Mouse (Mus musculus) ZHBTc4 (cell line): ENCODE measurements around the gene Hdac7.

Source experiments
- DNase-seq: peaks from one replicate; pipeline ENCODE4 v3.0.0-alpha.2; 2011; ENCODE audit warnings: low read depth, low spot score

Gene Hdac7

DNA sequence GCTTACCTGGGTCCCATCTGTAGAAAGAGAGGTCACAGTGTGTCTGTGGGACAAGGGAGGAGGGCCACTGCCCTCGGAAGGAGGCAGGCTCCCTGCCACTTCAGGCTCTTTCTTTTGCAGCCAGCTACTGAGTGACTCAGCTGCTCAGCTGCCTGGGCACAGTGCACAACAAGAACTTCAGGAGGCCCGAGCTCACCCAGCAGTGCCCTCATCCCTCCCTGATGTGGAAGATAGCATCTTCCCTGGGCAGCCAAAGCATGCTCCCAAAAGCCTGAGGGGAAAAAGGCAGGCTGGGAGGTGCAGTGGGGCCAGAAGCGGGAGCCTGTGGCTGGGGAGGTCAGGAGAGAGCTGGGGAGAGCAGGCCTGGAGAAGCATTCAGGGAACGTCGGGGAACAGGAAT is 29.6 kb downstream of the Hdac7 start:
- DNase-seq, result no peak

DNA sequence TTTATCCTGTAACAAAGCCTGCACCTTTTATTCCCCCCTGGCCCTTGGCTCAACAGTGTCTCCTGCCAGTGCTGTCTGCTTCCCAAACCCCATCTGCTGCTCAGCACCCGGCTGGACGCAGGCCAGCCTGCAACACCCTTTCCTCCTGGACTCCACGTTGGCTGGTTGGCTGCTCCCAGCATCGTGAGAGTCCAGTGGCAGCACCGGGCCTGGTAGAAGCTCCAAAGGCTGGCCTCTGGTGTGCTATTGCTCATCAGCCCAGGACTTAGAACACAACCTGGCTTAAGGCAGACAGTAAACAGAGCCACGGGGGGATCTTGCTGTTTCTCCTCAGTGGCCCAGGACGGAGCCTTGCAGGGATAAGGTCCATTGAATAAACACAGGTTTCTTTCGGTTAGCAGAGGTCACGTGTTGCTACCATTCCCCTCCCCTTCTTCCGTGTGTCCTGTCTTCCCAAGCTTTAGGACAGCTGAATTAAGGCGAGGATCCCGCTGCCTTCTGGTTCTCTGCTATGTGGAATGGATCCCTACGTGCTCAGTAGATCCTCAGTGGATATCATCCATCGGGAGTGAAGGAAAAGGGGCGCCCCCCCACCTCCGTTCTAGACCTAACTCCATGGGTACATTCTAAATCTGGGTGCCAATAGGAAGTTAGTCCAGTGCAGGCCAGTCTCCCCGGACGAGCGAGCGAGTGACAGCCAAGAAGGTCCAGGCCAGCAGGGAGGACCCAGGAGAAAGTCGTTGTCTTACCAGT is 30.7 kb downstream of the Hdac7 start:
- no peak for DNase-seq

DNA sequence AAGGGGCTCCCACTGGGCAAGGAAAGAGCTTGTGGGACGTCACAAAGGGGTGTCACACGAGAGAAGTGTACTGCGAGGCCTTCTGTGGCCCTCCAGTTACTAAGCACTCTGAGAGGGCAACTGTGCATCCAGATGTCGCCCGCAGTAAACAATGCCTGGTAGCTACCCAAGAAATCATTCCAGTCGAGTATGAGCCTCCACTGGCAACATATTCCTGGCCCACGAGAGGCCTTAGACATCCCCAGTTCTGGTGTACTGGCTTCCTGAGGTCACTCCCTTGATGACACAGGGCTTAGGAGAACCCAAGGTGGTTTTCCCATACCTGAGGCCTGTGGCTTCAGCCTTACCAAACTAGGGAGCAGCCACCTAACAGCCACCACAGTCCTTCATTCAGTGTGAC is 31.4 kb downstream of the Hdac7 start:
- no peak for DNase-seq

DNA sequence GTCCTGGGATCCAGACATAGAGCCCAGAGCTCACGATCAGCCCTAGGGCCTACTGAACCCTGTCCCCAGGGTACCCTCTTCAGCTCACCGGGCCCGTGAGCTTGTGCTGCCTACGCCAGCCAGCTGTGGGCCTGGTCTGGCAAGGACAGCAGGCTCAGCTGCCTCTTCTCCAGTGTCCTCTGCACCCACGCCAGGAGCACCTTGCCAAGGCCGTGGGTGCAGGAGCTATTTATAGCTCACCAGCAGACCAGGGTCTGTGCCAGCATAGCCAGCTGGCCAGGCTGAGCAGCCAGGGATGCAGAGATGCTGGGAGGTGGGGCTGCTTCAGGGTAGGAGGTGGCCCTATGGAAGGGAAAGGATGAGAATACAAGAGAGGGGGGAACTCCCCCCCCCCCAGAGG is 32.2 kb downstream of the Hdac7 start:
- no peak for DNase-seq

DNA sequence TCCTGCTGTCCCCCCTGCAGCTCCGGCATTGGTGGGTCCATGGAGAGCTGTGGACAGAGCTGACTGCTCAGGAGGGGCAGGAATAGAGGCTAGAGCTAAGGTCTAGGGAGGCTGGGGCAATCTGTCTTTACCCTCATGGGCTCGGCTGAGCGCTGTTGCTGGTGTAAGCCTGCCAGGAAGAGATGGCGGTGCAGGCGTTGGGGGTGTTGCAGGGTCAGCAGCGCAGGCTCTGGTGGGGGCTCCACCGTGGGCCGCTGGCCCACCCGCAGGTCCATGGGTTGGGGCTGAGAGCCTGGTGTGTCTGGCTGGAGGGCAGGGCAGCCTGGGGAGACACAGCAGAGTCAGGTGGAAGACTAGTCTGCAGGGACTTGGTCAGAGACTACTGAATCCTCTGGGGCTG is 33.0 kb downstream of the Hdac7 start:
- no peak for DNase-seq

DNA sequence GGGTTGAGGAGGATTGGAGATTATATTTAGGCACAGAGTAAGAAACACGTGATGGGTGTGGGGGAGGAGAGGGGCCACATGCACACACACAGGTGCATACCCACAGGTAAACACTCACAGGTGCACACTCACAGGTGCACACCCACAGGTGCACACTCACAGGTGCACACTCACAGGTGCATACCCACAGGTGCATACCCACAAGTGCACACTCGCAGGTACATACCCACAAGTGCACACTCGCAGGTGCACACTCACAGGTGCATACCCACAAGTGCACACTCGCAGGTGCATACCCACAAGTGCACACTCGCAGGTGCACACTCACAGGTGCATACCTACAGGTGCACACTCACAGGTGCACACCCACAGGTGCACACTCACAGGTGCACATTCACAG is 33.9 kb downstream of the Hdac7 start:
- DNase-seq, result no peak

DNA sequence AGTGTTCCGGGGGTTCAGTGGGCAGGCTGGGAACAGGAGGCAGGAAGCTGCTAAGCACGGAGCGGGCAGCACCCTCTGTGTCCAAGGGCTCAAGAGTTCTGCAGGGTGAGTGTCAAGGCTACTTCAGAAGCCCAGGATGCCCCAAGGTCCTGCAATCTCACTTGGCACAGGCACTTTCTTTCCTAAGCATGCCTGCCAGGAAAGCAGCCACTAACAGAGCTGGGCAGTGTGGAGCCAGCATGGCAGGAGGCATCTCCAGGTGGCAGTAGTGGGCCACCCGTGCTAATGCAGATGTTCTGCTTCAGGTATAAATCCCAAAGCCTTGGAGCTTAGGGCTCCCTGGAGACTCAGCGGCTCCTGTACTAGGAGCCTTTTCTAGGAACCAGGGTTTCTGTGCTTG is 34.4 kb downstream of the Hdac7 start:
- no peak for DNase-seq

DNA sequence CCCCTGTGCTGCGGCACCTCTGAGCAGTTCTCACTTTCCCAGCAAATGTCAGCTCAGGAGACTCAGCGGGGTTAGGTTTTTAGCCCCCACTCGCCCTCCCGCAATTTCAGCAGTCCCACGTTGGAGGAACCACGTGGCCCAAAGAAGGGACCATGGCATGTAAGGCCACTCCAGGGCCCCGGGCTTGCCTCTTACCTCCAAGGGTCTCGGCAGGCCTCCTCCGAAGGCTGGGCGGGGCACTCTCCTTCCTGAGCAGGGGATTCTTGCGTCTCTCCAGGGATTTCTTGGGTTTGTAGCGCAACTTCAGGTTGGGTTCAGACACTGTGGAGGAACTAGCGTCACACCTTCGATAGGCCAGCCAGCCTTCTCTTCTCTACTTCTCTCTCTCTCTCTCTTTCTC is 35.1 kb downstream of the Hdac7 start:
- no peak for DNase-seq

DNA sequence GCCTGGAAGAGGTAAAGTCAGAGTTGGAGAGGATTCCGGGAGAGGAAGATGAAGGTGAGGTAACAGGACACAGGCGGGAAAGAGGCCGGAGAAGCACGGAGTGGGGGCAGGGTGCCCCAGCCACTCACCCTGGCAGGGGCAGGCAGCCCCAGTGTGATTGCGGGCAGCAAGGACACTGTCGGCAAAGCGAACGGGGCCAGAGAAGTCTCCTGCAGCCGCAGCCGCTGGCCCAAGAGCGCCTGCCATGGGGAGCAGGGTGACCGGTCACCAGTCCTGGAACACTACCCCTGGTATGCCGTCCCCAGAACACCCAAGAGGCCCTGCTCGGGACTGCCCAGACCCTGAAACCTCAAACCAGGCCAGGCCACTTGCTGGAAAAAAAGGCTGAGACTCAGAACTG is 35.8 kb downstream of the Hdac7 start:
- DNase-seq, result no peak

DNA sequence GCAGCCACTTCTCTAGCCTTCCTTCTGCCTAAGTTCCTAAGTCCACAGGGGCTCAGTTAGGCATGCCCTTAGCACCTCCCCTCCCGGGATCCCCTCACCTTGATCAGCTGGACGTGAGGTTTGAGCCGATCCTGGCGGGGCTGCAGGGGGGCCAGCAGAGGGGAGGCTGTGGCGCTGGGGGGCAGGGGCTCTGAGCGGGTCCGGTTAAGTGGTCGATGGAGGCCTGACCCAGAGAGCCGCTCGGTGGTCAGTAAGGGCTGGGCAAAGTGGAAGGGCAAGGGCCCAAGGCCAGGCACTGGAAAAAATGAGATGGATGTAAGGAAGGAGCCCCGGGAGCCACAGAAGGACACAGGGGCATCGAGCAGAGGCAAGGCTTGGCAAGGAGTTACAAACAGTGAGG is 36.4 kb downstream of the Hdac7 start:
- no peak for DNase-seq

DNA sequence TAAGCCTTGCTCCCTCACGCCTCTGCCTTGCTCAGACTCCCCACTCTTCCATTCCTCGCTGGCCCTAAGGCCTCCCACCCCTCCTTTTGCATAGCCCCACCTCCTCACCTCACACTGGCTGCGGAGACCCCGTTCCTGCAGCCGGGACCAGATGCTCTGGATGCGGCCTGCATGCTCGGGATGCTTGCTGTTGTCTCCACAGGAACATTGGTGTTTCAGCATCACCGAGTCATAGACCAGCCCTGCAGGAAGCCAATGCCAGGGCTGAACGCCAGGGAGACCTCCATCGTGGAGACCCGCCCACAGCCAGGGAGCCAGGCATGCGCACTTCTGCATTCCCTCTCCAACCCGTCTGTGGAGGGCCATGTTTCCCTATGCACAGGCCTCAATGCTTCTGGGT is 41.7 kb downstream of the Hdac7 start:
- peak; percentile 87 for DNase-seq

DNA sequence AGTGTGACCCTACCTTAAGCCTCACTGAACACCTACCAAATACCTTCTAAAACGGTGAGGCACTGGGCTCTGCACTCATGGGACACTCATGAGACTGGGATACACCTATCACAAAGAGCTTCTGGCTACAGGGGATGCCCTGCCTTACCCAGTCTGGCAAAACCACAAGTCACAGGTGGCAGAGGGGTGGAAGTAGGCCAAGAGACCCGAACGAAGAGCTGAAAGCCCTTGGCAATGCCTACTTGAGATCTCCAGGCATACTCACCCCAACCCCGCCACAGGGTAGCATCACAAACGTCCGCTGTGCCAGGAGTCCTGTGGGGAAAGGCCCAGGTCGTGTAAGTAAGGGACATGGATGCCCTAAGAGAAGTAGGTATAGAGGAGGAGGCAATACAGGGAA is 42.5 kb downstream of the Hdac7 start:
- DNase-seq, result no peak

DNA sequence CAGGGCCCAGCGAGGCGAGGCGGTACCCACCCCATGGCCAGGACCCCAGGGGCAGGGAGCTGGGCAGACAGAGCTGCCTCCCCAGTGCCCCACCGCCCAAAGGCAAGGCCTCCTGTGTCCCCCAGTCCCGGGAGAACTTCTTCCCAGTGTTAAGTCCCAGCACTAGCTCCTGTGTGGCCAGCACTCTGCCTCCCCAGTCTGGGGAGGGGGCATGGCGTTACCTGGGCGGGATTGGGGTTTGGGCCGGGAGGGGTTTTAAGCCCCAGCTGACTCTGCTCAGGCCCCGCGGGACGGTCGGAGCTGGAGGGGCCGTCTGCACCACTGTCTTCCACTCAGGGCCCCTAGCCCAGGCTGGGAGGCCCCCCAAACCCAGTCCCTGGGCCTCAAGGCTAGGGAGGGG is 43.4 kb downstream of the Hdac7 start:
- DNase-seq, result no peak

DNA sequence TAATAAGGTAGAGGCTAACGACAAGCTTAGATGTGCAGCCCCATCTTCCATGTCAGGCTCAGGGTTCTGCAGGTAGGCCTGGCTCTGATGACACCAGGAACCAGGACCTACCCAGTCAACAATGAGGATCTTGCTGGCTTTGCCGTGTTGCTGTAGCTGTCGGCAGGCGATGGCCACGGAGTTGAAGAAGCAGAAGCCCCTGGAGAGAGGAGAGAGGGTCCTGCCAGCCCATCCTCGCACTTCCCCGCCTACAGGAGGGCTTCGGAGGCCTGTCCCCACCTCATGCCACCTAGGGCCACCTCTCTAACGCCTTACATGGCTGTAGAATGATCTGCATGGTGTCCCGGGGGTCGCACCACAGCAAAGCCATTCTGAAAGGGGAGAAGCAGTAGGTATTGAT is 44.9 kb downstream of the Hdac7 start:
- no peak for DNase-seq

DNA sequence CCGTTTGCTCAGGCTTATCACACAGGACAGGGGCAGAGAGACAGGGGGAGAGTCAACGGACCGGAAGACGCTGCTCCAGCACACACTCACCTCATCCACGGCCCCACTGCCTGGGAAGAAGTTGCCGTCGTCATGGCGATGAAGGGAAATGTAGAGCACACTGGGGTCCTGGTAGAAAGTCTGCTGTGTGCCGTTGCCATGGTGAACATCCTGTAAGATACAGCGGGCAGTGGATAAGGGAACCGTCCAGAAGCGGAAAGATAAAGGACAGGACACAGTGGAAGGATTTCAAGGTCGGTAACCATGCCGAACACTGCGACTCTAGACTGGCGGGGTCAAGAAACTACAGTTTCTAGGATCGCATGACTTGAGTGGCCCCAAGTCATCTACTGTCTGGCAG is 46.2 kb downstream of the Hdac7 start:
- no peak for DNase-seq

DNA sequence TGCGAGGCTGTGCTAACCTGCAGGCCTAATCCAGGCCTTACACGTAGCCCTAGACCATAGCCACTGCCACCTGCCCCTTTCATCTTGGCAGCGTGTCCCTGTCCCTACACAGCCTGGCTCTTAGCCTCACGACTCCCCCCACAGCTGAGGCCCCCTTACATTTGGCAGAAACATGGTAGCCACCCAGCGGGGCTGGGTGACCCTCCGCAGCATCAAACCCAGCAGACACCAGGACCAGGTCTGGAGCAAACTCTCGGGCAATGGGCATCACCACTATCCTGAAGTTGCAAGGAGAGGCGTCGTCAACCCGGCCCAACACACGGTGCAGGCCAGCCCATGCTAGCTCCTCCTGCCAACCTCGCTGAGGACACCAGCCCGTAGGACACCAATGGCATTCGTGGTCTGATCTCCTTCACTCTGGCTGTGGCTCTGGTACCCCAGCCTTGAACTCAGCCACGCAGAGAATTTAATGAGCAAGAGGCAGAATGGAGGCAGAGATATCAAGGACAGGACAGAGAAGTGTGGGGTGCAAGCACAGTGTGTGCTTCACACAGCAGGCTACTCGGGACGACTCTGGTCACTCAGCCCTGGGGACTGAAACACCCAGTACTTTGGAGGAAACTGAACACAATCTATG is 47.5 kb downstream of the Hdac7 start:
- DNase-seq, result no peak

DNA sequence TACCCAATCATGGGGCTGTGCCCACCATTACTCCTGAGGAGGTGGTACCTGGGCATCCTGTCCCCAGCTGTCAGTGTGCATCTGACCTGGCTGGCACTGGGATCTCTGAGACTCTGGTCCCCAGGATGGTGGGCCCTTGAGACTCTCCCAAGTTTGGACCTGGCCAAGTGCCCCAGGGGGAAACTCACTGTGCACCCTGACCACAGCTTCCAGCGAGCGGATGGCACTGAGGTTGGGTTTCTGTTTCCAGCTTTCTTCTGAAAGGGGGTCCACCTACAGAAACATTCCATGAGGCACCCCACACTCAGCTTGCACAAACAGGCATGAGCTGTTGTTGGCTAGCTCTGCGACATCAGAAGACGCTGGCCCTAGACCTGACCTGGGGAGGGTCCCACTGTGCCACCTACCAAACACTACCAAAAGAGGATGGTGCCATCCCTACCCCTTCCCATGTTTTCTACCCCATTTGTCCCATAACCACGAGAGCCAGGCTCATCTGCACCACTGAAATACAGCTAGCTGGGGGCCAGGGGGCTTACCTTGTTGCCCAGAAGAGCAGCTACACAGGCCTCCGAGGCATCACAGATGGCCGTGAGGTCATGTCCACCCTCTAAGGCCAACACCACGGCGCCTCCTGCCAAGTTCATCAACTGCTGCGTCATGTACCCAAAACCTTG is 48.6 kb downstream of the Hdac7 start:
- DNase-seq, result no peak

DNA sequence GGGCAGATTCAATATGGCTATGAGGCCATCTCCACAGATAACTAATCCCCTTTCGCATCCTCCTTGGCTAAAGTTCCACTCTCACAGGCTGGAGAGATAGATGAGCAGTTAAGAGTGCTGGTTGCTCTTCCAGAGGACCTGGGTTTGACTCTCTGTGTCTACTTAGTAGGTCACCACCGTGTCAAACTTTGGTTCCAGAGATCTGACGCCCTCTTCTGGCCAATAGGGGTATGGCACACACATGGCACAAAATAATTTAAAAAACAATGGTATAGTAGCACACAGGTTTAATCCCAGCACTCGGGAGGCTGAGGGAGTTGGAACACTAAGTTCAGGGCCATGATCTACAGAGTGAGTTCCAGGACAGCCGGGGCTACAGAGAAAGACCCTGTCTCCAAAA is 50.0 kb downstream of the Hdac7 start:
- DNase-seq, result peak; percentile 70

DNA sequence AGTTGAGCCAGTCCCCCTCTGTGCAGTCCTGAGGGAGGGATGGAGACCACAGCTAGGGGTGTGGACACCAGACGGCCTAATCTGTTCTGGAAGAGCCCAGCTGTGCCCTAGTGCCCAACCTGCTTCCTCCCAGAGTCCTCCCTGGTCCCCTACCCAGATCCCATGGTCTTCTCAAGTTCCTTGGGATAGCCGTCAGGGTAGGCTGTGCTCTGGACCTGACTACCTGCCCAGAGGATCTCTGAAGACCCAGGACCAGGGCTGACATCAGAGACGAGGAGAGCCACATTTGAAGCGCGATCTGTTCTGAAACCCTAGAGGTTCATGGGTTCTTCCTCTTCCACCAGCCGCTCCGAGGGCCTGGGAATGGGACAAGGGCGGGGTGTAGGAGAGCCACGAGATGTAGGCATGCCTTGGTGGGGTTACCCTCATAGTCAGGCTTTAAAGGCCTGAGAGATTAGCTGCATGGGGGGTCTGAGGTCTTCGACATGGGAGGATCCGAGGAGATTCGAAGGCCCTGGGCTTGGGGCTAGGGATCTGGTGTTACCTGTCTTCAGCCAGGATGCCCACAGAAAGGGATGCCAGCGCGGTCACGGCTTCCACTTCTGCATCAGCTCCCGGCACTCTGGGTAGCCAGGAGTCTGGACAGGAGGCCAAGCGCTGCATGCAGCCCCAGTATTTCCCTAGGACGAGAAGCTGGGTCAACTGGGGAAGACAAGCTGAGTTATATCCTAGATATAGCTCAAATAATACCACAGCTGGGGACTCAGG is 50.7 kb downstream of the Hdac7 start:
- DNase-seq, result no peak

DNA sequence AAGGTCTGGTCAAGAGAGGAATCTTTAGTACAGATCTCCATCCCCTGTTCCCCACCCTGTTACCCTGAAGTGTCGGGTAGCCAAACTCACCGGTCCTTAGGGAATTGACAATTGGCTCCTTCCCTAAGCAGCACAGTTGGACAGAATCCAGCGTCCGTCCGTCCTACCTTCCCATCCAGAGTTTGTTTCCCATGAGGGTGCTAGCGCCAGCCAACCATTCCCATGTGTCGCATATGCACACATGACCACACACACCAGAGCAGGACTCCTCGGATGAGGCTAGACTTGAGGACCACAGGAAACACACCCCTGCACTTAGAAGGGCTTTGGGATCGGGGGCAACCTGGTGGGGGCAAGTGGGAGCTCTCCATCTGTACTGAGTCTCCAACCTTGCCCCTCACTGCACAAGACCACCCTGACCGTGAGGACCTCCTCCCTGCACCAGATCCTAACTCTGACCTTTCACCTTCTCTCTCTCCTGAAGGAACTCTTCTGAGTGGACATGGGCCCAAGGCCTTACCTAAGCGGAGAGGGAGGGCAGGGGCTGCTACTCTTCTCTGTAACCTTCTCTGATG is 53.1 kb downstream of the Hdac7 start:
- no peak for DNase-seq

DNA sequence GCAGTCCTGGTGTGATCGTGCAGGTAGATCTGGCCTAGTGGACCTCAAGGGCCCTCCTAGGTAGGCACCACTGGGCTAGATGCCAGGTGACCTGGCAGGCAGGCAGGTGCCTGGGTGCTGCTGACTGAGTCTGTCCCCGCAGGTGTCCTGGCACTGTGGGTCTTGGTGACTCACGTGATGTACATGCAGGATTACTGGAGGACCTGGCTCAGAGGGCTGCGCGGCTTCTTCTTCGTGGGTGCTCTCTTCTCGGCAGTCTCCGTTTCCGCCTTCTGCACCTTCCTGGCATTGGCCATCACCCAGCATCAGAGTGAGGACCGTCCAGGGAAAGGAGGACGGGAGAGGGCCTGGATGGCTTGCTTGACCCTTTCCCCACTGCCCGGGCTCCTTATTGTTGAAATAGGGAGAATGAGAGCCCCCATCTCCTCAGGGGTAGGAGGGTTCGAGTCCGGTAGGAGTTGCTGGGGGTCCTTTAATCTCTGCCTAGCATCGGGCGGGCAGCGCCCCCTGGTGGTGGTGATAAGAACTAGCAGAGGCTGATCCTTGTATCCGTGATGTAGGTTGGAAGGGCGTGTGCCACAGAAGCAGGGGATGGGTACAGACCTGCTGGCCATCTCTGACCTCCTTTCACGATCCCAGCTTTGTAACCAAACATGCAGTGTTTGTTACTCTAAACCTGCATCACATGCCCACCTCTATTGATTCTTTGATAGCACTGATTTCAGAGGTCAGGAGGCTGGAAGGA is 54.4 kb downstream of the Hdac7 start:
- peak; percentile 81 for DNase-seq
